Mouse (Mus musculus) layer of hippocampus, postnatal 10 days (tissue): ENCODE measurements around the gene Dact2. TPM values are rescaled to one million over a fixed set of nuclear protein-coding genes. Genes with fewer than 3 reads are reported as not detected.

Experiments
- DNase-seq, 2 experiments: peaks; one replicate each; pipeline ENCODE4 v3.0.0; 2021; ENCODE audit warnings: low spot score in 2 of 2
- total RNA-seq, 2 experiments: library from RNA; stranded (reverse); gene quantifications; 2 replicates each; pipeline ENCODE4 v1.2.3; 2021

The Dact2 gene
- total RNA-seq, 2 experiments from 2014 or later = 18.5 to 18.9 TPM

DNA sequence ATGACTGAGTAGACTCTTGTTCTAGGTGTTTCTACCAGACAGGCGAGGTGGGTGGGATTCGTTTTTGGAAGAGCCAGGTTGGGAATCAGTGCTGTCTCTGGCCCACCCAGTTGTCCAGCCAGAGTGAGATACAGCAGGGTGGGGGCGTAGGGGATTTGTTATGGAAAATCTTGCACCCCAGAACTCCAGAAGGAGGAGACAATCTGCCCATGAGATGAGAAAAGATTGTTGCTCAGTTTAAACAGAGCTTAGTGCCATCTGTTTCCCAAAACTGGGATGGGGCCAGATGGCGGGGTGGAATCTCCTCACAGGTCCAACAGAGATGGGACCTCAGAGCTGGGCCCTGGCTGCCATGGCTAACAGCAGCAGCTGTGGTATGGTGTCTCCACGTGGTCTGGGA, 28.4 kb downstream of the Dact2 start:
- DNase-seq = peak; percentile 39 to 52

DNA sequence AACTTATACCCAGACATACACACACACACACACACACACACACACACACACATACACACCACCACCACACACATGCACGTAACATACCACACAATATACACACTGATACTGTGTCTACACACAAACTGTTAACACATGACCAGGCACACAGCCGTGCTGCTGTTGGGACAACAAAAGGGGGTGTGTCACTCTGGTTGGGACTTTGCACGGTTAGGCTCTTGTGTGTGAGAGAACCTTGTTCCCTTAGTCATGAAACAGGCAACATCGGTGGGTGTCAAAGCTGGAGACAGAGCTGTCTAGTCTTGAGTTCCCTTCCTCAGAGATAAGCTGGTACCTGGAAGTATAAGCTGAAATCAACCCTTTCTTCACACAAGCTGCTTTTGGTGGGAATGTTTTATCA, 29.1 kb downstream of the Dact2 start:
- no peak for DNase-seq

DNA sequence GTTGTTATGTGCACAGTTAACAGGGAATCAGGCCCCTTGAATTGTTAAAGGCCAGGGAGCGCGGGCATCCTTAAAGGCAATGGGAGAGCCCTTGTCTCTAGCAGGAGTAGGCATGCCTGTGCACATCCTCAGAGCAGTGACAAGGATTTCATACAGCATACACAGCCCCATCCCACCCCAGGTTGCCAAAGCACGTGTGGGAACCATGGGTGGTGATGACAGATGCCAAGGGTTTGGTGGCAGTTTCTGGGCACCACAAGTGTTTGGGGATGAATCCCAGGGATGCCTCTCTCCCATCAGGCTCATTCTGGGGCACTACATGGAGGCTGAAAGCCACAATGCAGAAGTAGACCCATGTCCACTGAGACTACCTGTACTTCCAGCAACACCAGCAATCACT, 29.7 kb downstream of the Dact2 start:
- no peak for DNase-seq

DNA sequence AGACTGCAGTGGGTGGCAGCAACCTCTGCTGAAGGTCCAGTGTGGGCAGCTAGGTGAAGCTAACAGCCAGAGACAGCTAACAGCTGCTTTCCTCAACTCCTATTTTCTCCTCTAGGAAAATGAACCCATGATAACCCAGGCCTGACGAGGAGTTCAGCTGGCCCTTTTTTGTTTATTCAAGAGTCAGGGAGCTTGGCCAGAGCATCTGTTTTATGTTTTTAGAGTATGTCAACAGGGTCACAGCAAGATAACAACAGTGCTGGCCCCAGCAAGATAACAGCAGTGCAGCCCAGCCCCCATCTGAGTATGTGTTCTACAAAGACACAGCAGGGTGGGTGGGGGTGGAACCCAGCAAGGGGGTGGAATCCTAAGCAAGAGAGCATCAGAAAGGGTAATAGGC, 30.6 kb downstream of the Dact2 start:
- no peak for DNase-seq

DNA sequence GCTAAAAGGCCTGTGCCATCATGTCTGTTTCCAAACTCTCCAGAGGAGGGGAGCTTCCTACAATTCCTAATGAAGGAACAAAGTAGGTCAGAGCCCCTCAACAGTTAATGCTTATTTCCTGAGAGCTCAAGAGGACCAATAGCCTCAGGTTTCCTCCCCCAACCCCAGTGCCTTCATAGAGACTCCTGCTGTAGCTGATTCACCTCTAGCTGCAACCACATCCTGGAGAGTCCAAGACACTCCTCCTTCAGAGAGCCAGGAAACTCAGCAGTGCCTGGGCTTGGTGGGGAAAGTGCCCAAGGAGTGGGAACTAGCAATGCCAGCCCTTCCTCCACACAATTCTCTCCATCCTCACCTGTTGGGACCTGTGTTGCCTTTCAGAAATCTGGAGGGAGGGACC, 31.4 kb downstream of the Dact2 start:
- DNase-seq = no peak

DNA sequence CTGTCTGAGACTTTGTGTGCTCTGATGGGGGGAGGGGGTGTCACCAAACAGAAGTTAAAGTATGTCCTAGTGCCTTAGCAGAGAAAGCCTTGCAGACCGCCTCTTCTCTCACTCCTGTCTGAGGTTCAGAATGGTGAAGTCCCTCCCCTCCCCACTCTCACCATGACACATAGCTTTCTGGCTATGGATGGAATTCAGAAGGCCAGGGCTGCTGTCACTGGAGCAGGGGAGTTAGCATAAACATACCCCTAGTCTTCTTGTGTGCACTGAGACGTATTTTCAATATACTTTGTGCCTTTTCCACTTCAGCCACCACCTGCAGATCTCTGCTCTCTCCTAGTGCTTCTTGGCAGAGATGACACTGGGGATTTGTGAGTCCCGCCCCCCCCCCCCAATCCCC, 31.9 kb downstream of the Dact2 start:
- no peak for DNase-seq

DNA sequence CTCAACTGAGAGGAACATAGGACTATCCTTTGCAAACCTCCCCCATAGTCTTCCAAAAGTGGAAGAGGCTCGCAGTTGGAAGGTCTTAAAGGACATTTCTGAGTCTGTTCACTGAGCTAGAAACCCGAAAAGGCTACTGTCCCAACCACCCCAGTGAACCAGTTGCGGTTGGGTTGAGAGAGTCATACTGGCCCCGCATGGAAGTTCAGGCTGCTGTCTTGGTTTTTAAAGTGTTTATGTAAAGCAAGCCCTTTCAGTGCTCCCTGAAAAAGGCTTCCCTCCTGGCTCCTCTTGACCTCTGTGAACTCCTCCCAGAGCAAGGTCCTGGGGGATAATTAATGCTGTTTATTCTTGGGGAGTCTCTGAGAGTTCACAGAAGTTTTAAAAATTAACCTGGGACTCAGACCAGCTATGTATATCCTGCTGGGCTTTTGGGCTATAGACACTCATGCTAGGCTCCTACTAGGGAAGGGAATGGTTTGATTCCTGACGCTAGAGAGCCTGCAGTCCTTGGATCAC, 33.1 kb downstream of the Dact2 start:
- DNase-seq = no peak

DNA sequence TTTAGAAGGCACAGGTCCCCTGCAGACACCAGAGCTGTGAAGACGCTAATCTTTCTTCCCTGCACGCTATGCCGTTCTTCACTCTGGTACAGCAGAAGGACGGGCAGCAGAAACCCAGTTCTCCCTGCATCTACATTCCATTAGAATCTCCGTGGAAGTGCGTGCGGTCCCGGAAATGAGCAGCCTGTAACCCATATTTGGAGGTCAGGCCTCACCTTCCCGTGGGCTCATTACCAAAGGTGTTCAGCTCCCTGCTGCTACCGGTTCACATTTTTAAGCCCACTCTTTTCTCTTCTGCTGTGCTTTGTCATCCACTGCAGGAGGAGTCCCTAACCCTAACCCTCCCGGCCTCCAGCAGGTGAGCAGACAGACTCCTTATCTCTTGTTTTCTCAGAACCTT, 34.7 kb downstream of the Dact2 start:
- no peak for DNase-seq

DNA sequence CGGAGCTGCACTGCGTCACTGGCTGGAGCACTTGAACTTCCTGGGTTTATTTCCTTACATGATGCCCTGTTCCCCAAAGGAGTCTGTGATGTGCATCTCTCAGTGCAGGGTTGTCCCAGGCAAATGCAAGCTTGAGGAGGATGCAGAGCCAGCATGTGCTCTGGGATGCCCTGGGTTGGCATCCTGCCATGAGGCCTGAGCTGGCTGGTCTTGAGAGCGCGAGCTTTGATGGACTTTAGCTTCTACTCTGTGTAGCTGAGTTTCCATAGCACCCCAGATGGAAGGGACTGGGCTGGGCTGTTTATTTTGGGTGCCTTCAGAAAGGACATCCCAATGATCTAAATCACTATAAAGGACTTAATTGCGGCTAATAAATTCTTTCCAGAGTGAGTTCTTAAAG, 36.5 kb downstream of the Dact2 start:
- DNase-seq = no peak

DNA sequence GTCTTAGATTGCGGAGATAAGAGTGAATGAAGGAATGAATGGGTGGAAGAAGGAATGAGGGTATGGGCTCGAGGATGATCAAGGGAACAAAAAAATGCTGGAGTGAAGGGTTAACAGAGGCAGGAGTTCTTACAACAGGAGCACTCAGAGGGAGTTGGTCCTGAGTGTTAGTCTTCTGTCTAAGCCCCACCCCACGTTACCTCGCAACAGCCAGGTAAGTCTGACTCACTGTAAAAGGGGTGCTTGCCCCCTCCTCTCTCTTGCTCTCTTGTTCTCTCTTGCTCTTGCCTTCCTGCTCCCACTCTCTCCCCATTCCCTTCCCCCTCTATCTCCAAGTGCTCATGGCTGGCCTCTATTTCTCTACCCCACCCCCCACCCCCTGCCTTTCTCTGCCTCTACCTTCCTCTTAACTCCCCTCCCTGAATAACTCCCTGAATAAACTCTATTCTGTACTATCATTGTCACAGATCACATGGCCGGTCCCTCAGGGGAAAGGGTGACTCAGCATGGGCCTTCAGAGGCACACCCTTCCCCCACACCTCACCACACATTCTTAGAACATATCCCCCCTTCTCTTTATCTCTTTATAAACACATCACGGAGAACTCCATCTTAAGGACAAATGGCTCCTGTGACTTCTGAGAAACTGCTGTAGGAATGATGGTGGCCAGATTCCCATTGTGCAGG, 37.2 kb downstream of the Dact2 start:
- DNase-seq = no peak

DNA sequence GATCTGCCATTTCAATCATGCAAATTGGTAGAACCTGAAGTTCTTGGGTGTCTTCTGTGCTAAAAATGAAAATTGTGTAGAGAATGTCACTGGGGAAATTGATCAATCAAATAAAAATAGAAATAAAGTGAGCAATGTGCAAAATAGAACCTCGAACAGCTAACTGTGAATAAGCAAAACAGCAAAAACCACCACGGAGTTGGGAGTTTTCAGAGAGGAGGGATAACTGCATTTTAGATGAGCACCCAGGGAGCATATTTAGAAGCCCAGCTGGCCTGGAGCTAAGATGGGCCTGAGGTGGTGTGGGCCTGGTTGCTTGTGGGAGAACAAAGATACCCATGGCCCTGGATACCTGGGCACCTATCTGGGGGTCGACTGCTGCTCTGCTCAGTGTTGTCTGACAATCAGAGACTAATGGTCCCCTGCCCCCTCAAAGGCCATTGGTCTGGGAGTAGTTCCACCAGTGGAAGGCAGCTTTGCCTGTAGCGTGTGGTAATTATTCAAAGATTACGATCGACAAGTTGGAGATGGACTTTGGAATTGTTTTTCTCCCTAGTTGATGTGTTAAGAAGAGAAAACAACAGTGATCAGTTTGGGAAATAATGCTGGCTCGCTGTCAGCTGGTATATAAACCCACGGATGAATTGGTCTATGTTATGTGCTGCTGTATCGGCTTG, 38.0 kb downstream of the Dact2 start:
- DNase-seq = no peak

DNA sequence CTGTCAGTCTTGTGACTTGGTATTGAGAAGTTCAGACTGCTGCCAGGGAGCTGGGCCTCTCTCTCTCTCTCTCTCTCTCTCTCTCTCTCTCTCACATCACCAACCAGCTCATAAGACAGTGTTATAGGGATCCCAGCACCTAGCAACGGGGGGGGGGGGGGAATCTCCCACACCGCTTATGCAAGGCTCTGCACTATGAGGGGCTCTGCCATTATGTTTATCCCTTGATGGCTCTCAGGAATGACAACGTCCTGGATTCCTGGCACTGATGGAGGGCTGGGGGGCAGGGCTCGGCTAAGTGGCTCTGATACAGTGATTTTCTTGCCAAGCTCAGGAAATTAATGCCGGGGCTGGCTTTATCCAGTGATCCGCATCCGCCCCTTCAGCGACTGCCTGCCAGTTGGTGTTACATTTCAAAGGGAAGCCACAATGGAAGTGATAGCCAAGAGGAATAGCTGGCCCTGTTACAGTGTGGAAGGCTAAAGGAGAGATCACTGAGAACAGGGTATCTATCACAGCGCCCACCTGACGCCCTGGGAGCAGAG, 38.7 kb downstream of the Dact2 start:
- peak; percentile 69 to 76 for DNase-seq

DNA sequence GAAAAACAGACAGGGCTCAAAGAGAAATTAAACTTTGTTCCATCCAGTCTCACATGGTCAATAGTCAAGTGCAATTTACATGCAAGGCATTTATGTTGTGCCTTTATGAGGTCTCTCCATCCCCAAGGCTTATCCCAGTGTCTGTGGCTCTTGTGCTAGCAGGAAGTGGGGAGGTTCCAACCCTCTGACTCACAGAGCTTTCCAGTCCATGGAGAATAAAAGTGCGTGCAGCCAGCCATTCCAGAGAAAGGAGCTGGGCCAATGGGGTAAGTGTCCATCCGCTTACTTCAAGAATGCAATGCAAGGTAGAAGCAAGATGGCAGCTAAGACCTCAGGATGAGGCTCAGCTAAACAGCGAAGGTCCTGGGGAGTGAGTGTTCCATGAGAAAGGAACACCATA, 43.3 kb downstream of the Dact2 start:
- no peak for DNase-seq

DNA sequence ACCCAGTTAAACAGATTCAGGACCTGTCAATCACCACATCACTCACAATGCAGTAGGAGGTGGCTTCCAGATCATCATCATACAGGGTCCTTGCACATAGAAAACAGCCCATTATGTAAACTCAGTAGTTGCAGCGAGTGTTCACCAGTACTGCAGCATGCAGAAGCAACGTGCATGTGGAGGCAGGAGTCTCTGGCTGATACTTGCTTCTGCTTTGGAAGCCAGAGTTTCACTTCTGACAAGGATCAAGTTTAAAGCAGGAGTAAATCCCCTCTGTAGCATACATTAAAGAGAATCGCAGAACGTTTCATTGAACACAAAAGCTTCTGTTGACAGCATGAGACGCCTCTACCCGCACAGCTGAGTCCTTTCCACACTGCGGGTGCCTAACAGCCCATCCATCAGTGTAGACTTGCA, 46.3 kb downstream of the Dact2 start:
- no peak for DNase-seq

Other genes starting within 250 kb of the Dact2 start
- gene Gm7356, start 200.6 kb downstream of the Dact2 start, total RNA-seq = not detected
- gene Gm7358, start 144.8 kb downstream of the Dact2 start, total RNA-seq = not detected
- 10 to 100 TPM in 1 of 2 experiments, 1 to 10 TPM in 1; 9.4 to 10.1 TPM for gene Smoc2, start 75.2 kb upstream of the Dact2 start, total RNA-seq